Mouse (Mus musculus): ENCODE results near the gene Rpl3.

Rpl3 gene

GRCm38 (mm10) chr15:80037255-80038109 lies 54.2 kb downstream of the Rpl3 start:
- no peak for DNase-seq (ENCODE audit: low read depth, low spot score)

- DNase-seq (ENCODE audit: low read depth, low spot score) = no peak
These were observed 56.3 kb downstream of the Rpl3 start for GRCm38 (mm10) chr15:80035341-80035885.

GRCm38 (mm10) chr15:80034913-80035312 lies 56.8 kb downstream of the Rpl3 start:
- no peak for DNase-seq (ENCODE audit: low read depth, low spot score)

GRCm38 (mm10) chr15:80034366-80034765 lies 57.3 kb downstream of the Rpl3 start:
- no peak for DNase-seq (ENCODE audit: low read depth, low spot score)

GRCm38 (mm10) chr15:80031133-80031532 lies 60.5 kb downstream of the Rpl3 start:
- DNase-seq (ENCODE audit: low read depth, low spot score) = no peak

GRCm38 (mm10) chr15:80030399-80030798 lies 61.3 kb downstream of the Rpl3 start:
- no peak for DNase-seq (ENCODE audit: low read depth, low spot score)

GRCm38 (mm10) chr15:80028862-80029261 lies 62.8 kb downstream of the Rpl3 start:
- no peak for DNase-seq (ENCODE audit: low read depth, low spot score)
